Mouse (Mus musculus): Measurements from ENCODE around the gene Slc24a1. TPM values are rescaled to one million over a fixed set of nuclear protein-coding genes. Genes with fewer than 3 reads are reported as not detected.

The Slc24a1 gene
- total RNA-seq, 2 experiments from 2014 or later: 0.15 to 0.26 TPM

- DNase-seq (ENCODE audit: low spot score in 2 of 2): no peak
- intact Hi-C loops (cut with DNase I): no loop called here
Measured at GRCm38 (mm10) chr9:64886008-64886407, 65.4 kb downstream of the Slc24a1 start.

Small RNA genes within 50 kb of the gene (microRNA-seq; reads per million reads assigned to microRNA genes)
- gene Gm25640: 0 reads per million in 2 experiments

Other genes with a start within 250 kb of the Slc24a1 start
- gene Rab11a, start 213.8 kb downstream of the Slc24a1 start, total RNA-seq (2021): 100 to 1,000 TPM; 296 to 301 TPM
- gene Dennd4a, start 140.3 kb downstream of the Slc24a1 start, total RNA-seq (2021): 10 to 100 TPM; 61.8 to 68.9 TPM
- gene Ints14, start 9.3 kb upstream of the Slc24a1 start, total RNA-seq (2021): 10 to 100 TPM; 21.5 to 21.8 TPM
- 100 to 1,000 TPM; 177 TPM for gene Hacd3, start 70.1 kb upstream of the Slc24a1 start, total RNA-seq (2021)
- 100 to 1,000 TPM; 134 to 141 TPM for gene Dpp8, start 80.8 kb upstream of the Slc24a1 start, total RNA-seq (2021)
- gene Igdcc4, start 149.9 kb upstream of the Slc24a1 start, total RNA-seq (2021): 10 to 100 TPM; 20.5 to 26.1 TPM
- gene Igdcc3, start 189.6 kb upstream of the Slc24a1 start, total RNA-seq (2021): 1 to 10 TPM; 2.8 to 3.8 TPM
- 1 to 10 TPM; 3.1 to 3.9 TPM for gene Parp16, start 243.7 kb upstream of the Slc24a1 start, total RNA-seq (2021)

Data from left cerebral cortex, postnatal 14 days (tissue).